ENCODE assay signal across 10 mouse cellular contexts in genomic region chr6:4993600-4994160, GRCm38 (mm10).
DNase-seq lines count a peak whose midpoint lies in the region; ATAC-seq and TF ChIP-seq lines count a peak whose summit lies in the region.
"Had no signal": no experiment of that assay in that cellular context is flagged by ENCODE, and none has a peak within 500 bp of the region (broad histone marks: within the 10 kb centered on the region; RNA-seq: fewer than 3 reads in every experiment).

No protein-coding gene starts in this region.

- H3K9ac ChIP-seq in kidney, embryonic 16.5 days (replicated peaks; ENCODE audit: low read length): no peak overlapping the region
- no peak overlapping the region for H3K9ac ChIP-seq in embryonic facial prominence, embryonic 15.5 days
- H3K9ac ChIP-seq in hindbrain, postnatal 0 days (replicated peaks; ENCODE audit: low read length): no peak overlapping the region

- peaks cover 24% of the 10 kb centered on the region for H3K4me1 ChIP-seq in kidney, embryonic 16.5 days (ENCODE audit: insufficient read depth, low read length)
- peaks cover 16% of the 10 kb centered on the region for H3K4me1 ChIP-seq in embryonic facial prominence, embryonic 15.5 days
- H3K4me1 ChIP-seq in hindbrain, postnatal 0 days (ENCODE audit: insufficient read depth, low read length): peaks cover 5% of the 10 kb centered on the region; the same call in 1 of the 2 replicates

- H3K4me3 ChIP-seq in kidney, embryonic 16.5 days (ENCODE audit: low read length): no peak overlapping the region
- H3K4me3 ChIP-seq in embryonic facial prominence, embryonic 15.5 days (replicated peaks): peak overlapping the region; percentile 12; the same call in 1 of the 2 replicates
- no peak overlapping the region for H3K4me3 ChIP-seq in hindbrain, postnatal 0 days (ENCODE audit: low read length)

- no peak for DNase-seq in kidney, postnatal 14 days
- no peak for DNase-seq in hindbrain, postnatal 0 days (ENCODE audit: low spot score)
- peak; percentile 47 for DNase-seq in neural tube, embryonic 10.5 days (ENCODE audit: extremely low spot score, low spot score)
- no peak for DNase-seq in cerebellum, adult 9-11 months
- DNase-seq: cerebellum, postnatal 14 days; kidney, postnatal 10 days had no signal

- TF ChIP-seq CTCF in hindbrain, postnatal 0 days (IDR thresholded peaks at IDR 0.05; ENCODE audit: low read depth): no peak

- H3K9me3 ChIP-seq in kidney, embryonic 16.5 days (ENCODE audit: low read length): no peaks in the 10 kb centered on the region
- H3K9me3 ChIP-seq in embryonic facial prominence, embryonic 15.5 days (replicated peaks): no peaks in the 10 kb centered on the region
- H3K9me3 ChIP-seq in hindbrain, postnatal 0 days (ENCODE audit: low read length): no peaks in the 10 kb centered on the region

- H3K4me2 ChIP-seq in kidney, embryonic 16.5 days (replicated peaks; ENCODE audit: low read depth, low read length): peak overlapping the region; percentile 15
- H3K4me2 ChIP-seq in embryonic facial prominence, embryonic 15.5 days (replicated peaks): peak overlapping the region; percentile 40
- peak overlapping the region; percentile 22; the same call in 1 of the 2 replicates for H3K4me2 ChIP-seq in hindbrain, postnatal 0 days (ENCODE audit: low read depth, low read length)

- WGBS in kidney, embryonic 16.5 days: 36% methylated on average over 15 of the region's 15 CpGs
- WGBS in embryonic facial prominence, embryonic 15.5 days: 22% methylated on average over 15 of the region's 15 CpGs
- 50% methylated on average over 15 of the region's 15 CpGs for WGBS in hindbrain, postnatal 0 days

- no peaks in the 10 kb centered on the region for H3K36me3 ChIP-seq in kidney, embryonic 16.5 days (ENCODE audit: insufficient read depth, low read length)
- H3K36me3 ChIP-seq in embryonic facial prominence, embryonic 15.5 days: no peaks in the 10 kb centered on the region
- no peaks in the 10 kb centered on the region for H3K36me3 ChIP-seq in hindbrain, postnatal 0 days (ENCODE audit: insufficient read depth, low read length)

- peak; percentile 24; the same call in 1 of the 2 replicates for ATAC-seq in kidney, embryonic 16.5 days (ENCODE audit: low FRiP score, low TSS enrichment)
- no peak for ATAC-seq in embryonic facial prominence, embryonic 15.5 days (ENCODE audit: insufficient number of reproducible peaks, low FRiP score, low TSS enrichment, low read depth)
- ATAC-seq in hindbrain, postnatal 0 days: peak; percentile 64
- no peak for ATAC-seq in activated CD4-positive, CD25-positive, alpha-beta regulatory T cell, adult 4 months
- ATAC-seq in erythroblast, adult 5-6 weeks (replicated peaks; ENCODE audit: low FRiP score, poor library complexity, severe bottlenecking): no peak

- H3K27ac ChIP-seq in kidney, embryonic 16.5 days (ENCODE audit: low read length): no peak overlapping the region
- peak overlapping the region; percentile 79 for H3K27ac ChIP-seq in embryonic facial prominence, embryonic 15.5 days (replicated peaks)
- H3K27ac ChIP-seq in hindbrain, postnatal 0 days: no peak overlapping the region

- no peaks in the 10 kb centered on the region for H3K27me3 ChIP-seq in kidney, embryonic 16.5 days (ENCODE audit: insufficient read depth, low read length)
- H3K27me3 ChIP-seq in embryonic facial prominence, embryonic 15.5 days: no peaks in the 10 kb centered on the region
- no peaks in the 10 kb centered on the region for H3K27me3 ChIP-seq in hindbrain, postnatal 0 days (ENCODE audit: insufficient read depth, low read length)

Comparison
In these comparisons a context has a peak if more than half of its experiments do, and no peak if none do; other contexts are left out.
1. ATAC-seq: peak in kidney, embryonic 16.5 days (single experiment) and hindbrain, postnatal 0 days (single experiment); none in embryonic facial prominence, embryonic 15.5 days (single experiment), activated CD4-positive, CD25-positive, alpha-beta regulatory T cell, adult 4 months (single experiment) and erythroblast, adult 5-6 weeks (single experiment).
2. Peak in every context shown above with its lines, with median percentiles within 50 percentile points of each other: H3K4me2 ChIP-seq.